Mouse (Mus musculus): ENCODE data around the gene Iqcg.

Iqcg gene

GRCm38 (mm10) chr16:33049809-33050208, 6.2 kb downstream of the Iqcg start:
- DNase-seq, result no peak

- no peak for DNase-seq
These were observed 7.3 kb downstream of the Iqcg start for GRCm38 (mm10) chr16:33048686-33049085.

GRCm38 (mm10) chr16:33048004-33048403, 8.0 kb downstream of the Iqcg start:
- DNase-seq, result no peak

- DNase-seq, result no peak
These were observed 12.8 kb downstream of the Iqcg start for GRCm38 (mm10) chr16:33043268-33043667.

GRCm38 (mm10) chr16:33042682-33043081, 13.3 kb downstream of the Iqcg start:
- DNase-seq, result peak in 1 of 2 experiments; percentile 22

- no peak for DNase-seq
These were observed 20.0 kb downstream of the Iqcg start for GRCm38 (mm10) chr16:33036006-33036405.

- DNase-seq, result no peak
These were observed 29.7 kb downstream of the Iqcg start for GRCm38 (mm10) chr16:33026357-33026756.

GRCm38 (mm10) chr16:33024456-33025104, 31.4 kb downstream of the Iqcg start:
- no peak for DNase-seq

- peak; percentile 92 for DNase-seq
These were observed 32.3 kb downstream of the Iqcg start for GRCm38 (mm10) chr16:33023750-33024149.

GRCm38 (mm10) chr16:33021381-33021780, 34.6 kb downstream of the Iqcg start:
- no peak for DNase-seq

- peak; percentile 33 to 61 for DNase-seq
These were observed 36.8 kb downstream of the Iqcg start for GRCm38 (mm10) chr16:33019117-33019770.

- DNase-seq, result no peak
These were observed 38.2 kb downstream of the Iqcg start for GRCm38 (mm10) chr16:33017677-33018349.

- no peak for DNase-seq
These were observed 40.0 kb downstream of the Iqcg start for GRCm38 (mm10) chr16:33015986-33016385.

- no peak for DNase-seq
These were observed 40.6 kb downstream of the Iqcg start for GRCm38 (mm10) chr16:33015396-33015907.

- DNase-seq, result no peak
These were observed 41.1 kb downstream of the Iqcg start for GRCm38 (mm10) chr16:33014921-33015320.

- no peak for DNase-seq
These were observed 42.2 kb downstream of the Iqcg start for GRCm38 (mm10) chr16:33013801-33014200.

- DNase-seq, result no peak
These were observed 45.9 kb downstream of the Iqcg start for GRCm38 (mm10) chr16:33010166-33010565.

GRCm38 (mm10) chr16:33007436-33007835, 48.6 kb downstream of the Iqcg start:
- DNase-seq, result peak; percentile 29 to 52

- no peak for DNase-seq
These were observed 49.1 kb downstream of the Iqcg start for GRCm38 (mm10) chr16:33006888-33007287.

GRCm38 (mm10) chr16:33005216-33005615, 50.8 kb downstream of the Iqcg start:
- peak; percentile 19 to 39 for DNase-seq

- no peak for DNase-seq
These were observed 63.9 kb downstream of the Iqcg start for GRCm38 (mm10) chr16:32992158-32992557.

GRCm38 (mm10) chr16:32984631-32985030, 71.4 kb downstream of the Iqcg start:
- no peak for DNase-seq

- no peak for DNase-seq
These were observed 74.6 kb downstream of the Iqcg start for GRCm38 (mm10) chr16:32981405-32981804.

- no peak for DNase-seq
These were observed 75.8 kb downstream of the Iqcg start for GRCm38 (mm10) chr16:32980227-32980626.
